In genomic region chr16:77592986-77593385, GRCm38 (mm10) we compare ENCODE assay signal across 9 mouse cellular contexts. TPM values are rescaled to one million over a fixed set of nuclear protein-coding genes. Genes with fewer than 3 reads are reported as not detected.
DNase-seq lines count a peak whose midpoint lies in the region; ATAC-seq and TF ChIP-seq lines count a peak whose summit lies in the region.
"Had no signal": no experiment of that assay in that cellular context is flagged by ENCODE, and none has a peak within 500 bp of the region (broad histone marks: within the 10 kb centered on the region; RNA-seq: fewer than 3 reads in every experiment).

No protein-coding gene starts in this region.

- H3K4me1 ChIP-seq in kidney, postnatal 0 days (replicated peaks; ENCODE audit: insufficient read depth, low read length), result no peaks in the 10 kb centered on the region
- peaks cover 9% of the 10 kb centered on the region; the same call in 1 of the 2 replicates for H3K4me1 ChIP-seq in kidney, embryonic 16.5 days (ENCODE audit: insufficient read depth, low read length)
- H3K4me1 ChIP-seq in limb, embryonic 13.5 days, result peaks cover 14% of the 10 kb centered on the region
- H3K4me1 ChIP-seq in thymus, adult 2 months (replicated peaks; ENCODE audit: control insufficient read depth, insufficient read depth, low read length), result no peaks in the 10 kb centered on the region

- H3K4me2 ChIP-seq in kidney, postnatal 0 days (ENCODE audit: low read length), result no peak overlapping the region
- no peak overlapping the region for H3K4me2 ChIP-seq in kidney, embryonic 16.5 days (replicated peaks; ENCODE audit: low read depth, low read length)
- no peak overlapping the region for H3K4me2 ChIP-seq in limb, embryonic 13.5 days (replicated peaks)

- H3K4me3 ChIP-seq in kidney, postnatal 0 days (replicated peaks; ENCODE audit: low read depth, low read length), result no peak overlapping the region
- H3K4me3 ChIP-seq in kidney, embryonic 16.5 days (ENCODE audit: low read length), result no peak overlapping the region
- no peak overlapping the region for H3K4me3 ChIP-seq in limb, embryonic 13.5 days
- H3K4me3 ChIP-seq in thymus, adult 2 months (ENCODE audit: control insufficient read depth, insufficient read depth, low read length), result no peak overlapping the region

- no peak for ATAC-seq in kidney, postnatal 0 days (replicated peaks; ENCODE audit: low FRiP score, low read depth)
- ATAC-seq in kidney, embryonic 16.5 days (ENCODE audit: low FRiP score, low TSS enrichment), result no peak
- peak; percentile 67 for ATAC-seq in limb, embryonic 13.5 days (ENCODE audit: low FRiP score, low read depth)

- H3K9me3 ChIP-seq in kidney, postnatal 0 days (replicated peaks; ENCODE audit: low read length), result no peaks in the 10 kb centered on the region
- no peaks in the 10 kb centered on the region for H3K9me3 ChIP-seq in kidney, embryonic 16.5 days (ENCODE audit: low read length)
- no peaks in the 10 kb centered on the region for H3K9me3 ChIP-seq in limb, embryonic 13.5 days

- H3K36me3 ChIP-seq in kidney, postnatal 0 days (ENCODE audit: insufficient read depth, low read length), result no peaks in the 10 kb centered on the region
- no peaks in the 10 kb centered on the region for H3K36me3 ChIP-seq in kidney, embryonic 16.5 days (ENCODE audit: insufficient read depth, low read length)
- H3K36me3 ChIP-seq in limb, embryonic 13.5 days, result peaks cover 2% of the 10 kb centered on the region; the same call in 1 of the 2 replicates
- H3K36me3 ChIP-seq in thymus, adult 2 months (ENCODE audit: control insufficient read depth, insufficient read depth, low read length), result no peaks in the 10 kb centered on the region

- 83% methylated on average over 3 of the region's 3 CpGs for WGBS in kidney, postnatal 0 days
- 78% methylated on average over 3 of the region's 3 CpGs for WGBS in kidney, embryonic 16.5 days
- WGBS in limb, embryonic 13.5 days, result 48% methylated on average over 3 of the region's 3 CpGs
- WGBS in thymus, adult 2 months, result 85% methylated on average over 3 of the region's 3 CpGs

- H3K27ac ChIP-seq in kidney, postnatal 0 days, result 0 out of 2 replicates have a peak overlapping the region, but pooled peaks have one; percentile 25
- H3K27ac ChIP-seq in kidney, embryonic 16.5 days (ENCODE audit: low read length), result no peak overlapping the region
- H3K27ac ChIP-seq in limb, embryonic 13.5 days, result peak overlapping the region; percentile 6; the same call in 1 of the 2 replicates
- no peak overlapping the region for H3K27ac ChIP-seq in thymus, adult 2 months (ENCODE audit: control insufficient read depth, insufficient read depth, low read length)

- no peak for TF ChIP-seq POLR2A in brain, embryonic 14.5 days (IDR thresholded peaks at IDR 0.05; ENCODE audit: borderline replicate concordance, extremely low read depth, insufficient read depth, insufficient read length, poor library complexity, severe bottlenecking)
- no peak for TF ChIP-seq POLR2A in thymus, adult 2 months (IDR thresholded peaks at IDR 0.05; ENCODE audit: control insufficient read depth, extremely low read depth, insufficient read depth, low read length, poor library complexity)

- no peak overlapping the region for H3K9ac ChIP-seq in kidney, postnatal 0 days (ENCODE audit: low read depth, low read length)
- no peak overlapping the region for H3K9ac ChIP-seq in kidney, embryonic 16.5 days (replicated peaks; ENCODE audit: low read length)
- H3K9ac ChIP-seq in limb, embryonic 13.5 days, result no peak overlapping the region

- TF ChIP-seq CTCF in kidney, postnatal 0 days (IDR thresholded peaks at IDR 0.05; ENCODE audit: low read depth), result no peak
- no peak for TF ChIP-seq CTCF in brain, embryonic 14.5 days (IDR thresholded peaks at IDR 0.05; ENCODE audit: borderline replicate concordance, extremely low read depth, insufficient read depth, insufficient read length)
- TF ChIP-seq CTCF in thymus, adult 2 months (IDR thresholded peaks at IDR 0.05; ENCODE audit: borderline replicate concordance, control insufficient read depth, extremely low read depth, insufficient read depth, low read length, poor library complexity), result no peak

- H3K27me3 ChIP-seq in kidney, postnatal 0 days (ENCODE audit: insufficient read depth, low read length), result no peaks in the 10 kb centered on the region
- H3K27me3 ChIP-seq in kidney, embryonic 16.5 days (ENCODE audit: insufficient read depth, low read length), result no peaks in the 10 kb centered on the region
- no peaks in the 10 kb centered on the region for H3K27me3 ChIP-seq in limb, embryonic 13.5 days
- no peaks in the 10 kb centered on the region for H3K27me3 ChIP-seq in thymus, adult 2 months (ENCODE audit: control insufficient read depth, insufficient read depth, low read length)

- DNase-seq in kidney, postnatal 0 days (ENCODE audit: low spot score), result no peak
- peak; percentile 88 for DNase-seq in brain, embryonic 14.5 days (ENCODE audit: low read depth)
- DNase-seq in cerebellum, adult 9-11 months, result peak; percentile 21
- DNase-seq in c-Kit-positive CD71-positive TER-119-positive erythroid progenitor cells, embryonic 14.5 days (ENCODE audit: low spot score), result no peak
- DNase-seq in thymus, adult 2 months, result no peak
- DNase-seq in testis, postnatal 10 days (ENCODE audit: low spot score), result no peak

RNA-seq across cellular contexts. Expression of gene Gm11146, which starts 8.9 kb away (rescaled TPM):
- not detected in 2 replicates for polyA plus RNA-seq in kidney, postnatal 0 days (2015; fragmentation: Nextera tagmentation; extraction: Ambion mirVana)
- not detected in 2 replicates for polyA plus RNA-seq in kidney, embryonic 16.5 days (2015; fragmentation: Nextera tagmentation; extraction: Ambion mirVana)
- polyA plus RNA-seq in brain, embryonic 14.5 days (2012; rRNA removed), result not detected in 2 replicates
- polyA plus RNA-seq in limb, embryonic 13.5 days (2015; fragmentation: Nextera tagmentation; extraction: Ambion mirVana), result not detected in 2 replicates
- polyA plus RNA-seq in thymus, adult 2 months (2012; rRNA removed), result not detected in 2 replicates
- polyA plus RNA-seq: gonadal fat pad, adult 2 months had no signal

Comparison
In these comparisons a context has a peak if more than half of its experiments do, and no peak if none do; other contexts are left out.
1. H3K27ac ChIP-seq: peak in kidney, postnatal 0 days (single experiment) and limb, embryonic 13.5 days (single experiment); none in kidney, embryonic 16.5 days (single experiment) and thymus, adult 2 months (single experiment).
2. DNase-seq: peak in brain, embryonic 14.5 days (single experiment) and cerebellum, adult 9-11 months (single experiment); none in kidney, postnatal 0 days (single experiment), c-Kit-positive CD71-positive TER-119-positive erythroid progenitor cells, embryonic 14.5 days (single experiment), thymus, adult 2 months (single experiment) and testis, postnatal 10 days (single experiment).